Mouse (Mus musculus) retina, postnatal 7 days (tissue): Measurements from ENCODE around the gene Flt3l.
"Not testable (repeated sequence)": the region's sequence is repeated elsewhere in the genome, so short reads cannot be mapped to it uniquely, and the experiment has no call there.

Experiments used
- DNase-seq: peaks from one replicate; pipeline ENCODE4 v3.0.0-alpha.2; 2012; ENCODE audit warnings: low read depth, low spot score

The Flt3l gene

GRCm38 (mm10) chr7:45162996-45163615, 26.9 kb upstream of the Flt3l start:
- DNase-seq = no peak

DNA sequence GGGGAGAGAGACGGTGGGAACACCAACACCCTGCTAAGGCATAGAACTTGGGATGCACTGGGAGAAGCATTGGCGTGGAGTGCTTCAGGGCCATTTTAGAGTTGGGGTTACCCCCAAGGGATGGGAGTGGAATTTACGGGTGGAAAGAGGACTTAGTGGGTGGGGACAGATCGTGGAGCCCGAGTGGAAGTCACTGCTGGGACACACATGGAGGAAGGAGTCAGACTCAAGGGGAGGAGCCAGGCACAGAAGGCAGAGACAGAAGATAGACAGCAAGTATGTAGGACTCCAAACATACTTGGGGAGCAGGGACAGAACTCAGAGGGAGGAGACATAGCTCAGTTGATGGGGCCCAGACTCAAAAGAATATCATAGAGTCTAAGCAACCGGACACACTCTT, 26.3 kb upstream of the Flt3l start:
- no peak for DNase-seq

DNA sequence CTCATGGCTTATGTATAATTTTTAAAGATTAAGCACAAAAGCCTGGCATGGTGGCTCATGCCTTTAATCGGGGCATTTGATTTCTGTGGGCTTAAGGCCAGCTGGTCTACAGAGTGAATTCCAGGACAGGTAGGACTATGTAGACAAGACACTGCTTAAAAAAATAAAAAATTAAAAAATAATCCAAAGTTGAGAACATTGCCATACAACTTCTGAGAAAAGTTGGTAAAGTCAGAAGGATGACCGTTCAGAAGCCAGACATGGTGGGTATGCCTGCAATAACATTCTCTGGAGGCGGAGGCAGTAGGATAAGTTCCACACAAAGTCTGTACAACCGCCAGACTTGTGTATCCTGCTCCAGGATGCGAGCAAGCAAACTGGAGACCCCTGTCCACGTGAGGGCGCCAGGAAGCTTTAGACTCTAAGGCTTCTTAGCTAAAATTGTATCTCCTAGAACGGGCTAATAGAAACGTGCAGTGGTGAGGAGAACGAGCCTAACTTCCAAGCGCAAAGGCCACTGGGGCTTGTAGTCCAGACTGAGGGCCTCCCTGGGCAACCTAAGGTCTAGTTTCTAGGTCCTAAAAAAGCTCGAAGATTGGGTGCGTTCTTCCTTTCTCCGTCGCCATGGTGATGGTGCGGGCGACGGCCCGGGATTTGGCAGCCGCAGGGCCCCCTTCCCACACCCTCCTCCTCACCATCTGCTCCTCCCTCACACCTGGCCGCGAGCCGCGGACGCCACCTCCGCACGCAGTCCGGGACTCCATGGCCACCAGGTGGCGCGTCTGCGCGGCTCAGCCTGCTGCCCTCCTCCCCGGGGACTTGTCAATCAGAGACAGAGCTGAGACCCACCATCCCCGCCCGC, 25.6 kb upstream of the Flt3l start:
- peak; percentile 75 for DNase-seq

- DNase-seq = no peak
Measured at GRCm38 (mm10) chr7:45160866-45161265, 24.6 kb upstream of the Flt3l start.

- DNase-seq = no peak
Measured at GRCm38 (mm10) chr7:45160316-45160800, 24.1 kb upstream of the Flt3l start.

DNA sequence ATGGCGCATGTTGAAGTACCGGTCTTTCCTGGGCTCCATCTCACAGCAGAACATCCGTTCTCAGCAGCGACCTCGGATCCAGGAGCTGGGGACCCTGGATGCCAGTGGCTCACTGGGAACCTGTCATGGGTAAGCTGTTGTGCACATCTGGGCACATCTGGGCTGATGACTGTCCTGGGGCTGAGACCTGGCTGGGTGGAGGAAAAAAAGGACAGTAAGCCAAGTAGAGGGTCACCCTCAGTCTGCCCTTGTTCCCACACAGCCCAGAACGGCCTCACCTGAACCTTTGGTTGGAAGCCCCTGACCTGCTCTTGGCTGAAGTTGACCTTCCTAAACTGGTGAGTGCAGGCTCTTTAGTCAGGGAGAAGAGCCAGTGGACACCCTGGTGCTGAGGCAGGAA, 22.8 kb upstream of the Flt3l start:
- DNase-seq = no peak

GRCm38 (mm10) chr7:45157459-45157858, 21.2 kb upstream of the Flt3l start:
- no peak for DNase-seq

- DNase-seq = no peak
Measured at GRCm38 (mm10) chr7:45156206-45156605, 20.0 kb upstream of the Flt3l start.

DNA sequence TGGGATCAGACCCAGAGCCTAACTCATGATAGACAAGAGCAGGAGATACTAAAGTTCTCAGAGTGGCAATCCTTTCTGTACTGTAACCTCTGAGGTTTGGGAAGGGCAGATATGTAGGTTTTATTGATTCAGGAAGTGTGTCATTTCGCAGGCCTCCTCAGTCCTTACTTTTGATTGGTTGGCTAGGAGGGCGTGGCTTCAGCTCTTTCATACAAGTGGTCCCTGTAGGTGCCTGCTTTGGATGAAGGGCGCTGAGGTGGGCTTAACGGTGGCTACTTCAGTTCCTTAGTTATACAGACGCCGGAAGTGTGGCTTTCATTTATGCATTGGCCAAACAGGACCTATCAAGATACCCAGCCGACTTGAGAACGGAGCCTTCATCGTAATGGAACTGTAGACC, 19.4 kb upstream of the Flt3l start:
- DNase-seq = no peak

- no peak for DNase-seq
Measured at GRCm38 (mm10) chr7:45154993-45155514, 18.8 kb upstream of the Flt3l start.

DNA sequence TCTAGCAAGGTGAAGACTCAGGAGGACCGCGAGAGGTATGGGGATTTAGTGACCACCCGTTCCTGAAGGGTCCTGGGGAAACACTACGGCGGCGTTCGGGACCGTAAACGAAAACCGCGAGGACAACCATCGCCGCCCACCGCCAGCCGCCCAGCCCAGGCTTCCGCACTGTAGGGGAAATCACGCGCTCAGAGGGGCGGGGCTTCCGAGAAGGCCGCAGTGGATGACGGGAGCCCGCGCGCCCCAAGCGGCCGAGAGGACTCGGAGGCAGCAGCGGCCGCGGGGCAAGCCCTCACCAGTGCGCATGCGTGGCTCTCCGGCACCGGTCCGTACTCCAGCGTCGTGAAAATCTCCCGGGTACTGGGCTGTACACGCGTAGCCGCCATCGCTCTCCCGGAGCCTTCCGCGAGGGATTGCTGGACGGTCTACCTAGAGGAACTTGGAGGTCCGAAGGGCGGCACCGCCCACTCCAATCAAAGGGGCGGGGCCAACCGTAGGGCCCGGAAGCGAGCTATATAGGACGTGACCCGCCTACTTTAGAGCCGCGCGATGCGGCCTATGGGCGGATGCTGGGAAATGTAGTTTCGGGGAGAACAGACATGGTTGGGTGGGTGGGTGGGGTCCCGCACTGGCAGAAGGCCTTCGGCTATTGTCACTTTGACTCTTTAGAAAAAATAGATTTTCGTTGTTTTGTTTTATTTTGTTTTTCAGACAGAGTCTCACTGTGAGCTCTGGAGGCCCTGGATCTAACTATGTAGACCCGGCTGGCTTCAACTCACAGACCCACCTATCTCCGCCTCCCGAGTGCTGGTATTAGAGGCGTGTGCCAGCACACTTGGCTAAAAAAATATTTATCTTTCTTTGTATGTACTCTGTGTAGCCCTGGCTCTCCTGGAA, 18.1 kb upstream of the Flt3l start, which contains the start of the genes Pih1d1 and Aldh16a1:
Pih1d1 (plus strand) TSS at position 208 of the 897 bp plus-strand sequence.
Aldh16a1 (minus strand) TSS at position 489 of the 897 bp plus-strand sequence.
- peak; percentile 92 for DNase-seq

- no peak for DNase-seq
Measured at GRCm38 (mm10) chr7:45153586-45153985, 17.4 kb upstream of the Flt3l start.

DNA sequence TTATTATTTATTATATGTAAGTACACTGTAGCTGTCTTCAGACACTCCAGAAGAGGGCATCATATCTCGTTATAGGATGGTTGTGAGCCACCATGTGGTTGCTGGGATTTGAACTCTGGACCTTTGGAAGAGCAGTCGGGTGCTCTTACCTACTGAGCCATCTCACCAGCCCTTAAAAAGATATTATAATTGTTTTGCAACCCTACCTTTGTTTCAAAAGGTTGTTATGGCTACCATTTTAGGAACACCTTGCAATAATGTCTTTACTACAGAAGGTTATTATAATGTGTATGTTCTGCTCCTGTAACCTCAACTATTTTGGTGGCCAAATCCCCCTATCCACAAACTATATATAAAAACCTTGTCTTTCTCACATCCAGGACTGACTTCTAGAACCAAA, 16.8 kb upstream of the Flt3l start:
- not testable (repeated sequence) for DNase-seq

DNA sequence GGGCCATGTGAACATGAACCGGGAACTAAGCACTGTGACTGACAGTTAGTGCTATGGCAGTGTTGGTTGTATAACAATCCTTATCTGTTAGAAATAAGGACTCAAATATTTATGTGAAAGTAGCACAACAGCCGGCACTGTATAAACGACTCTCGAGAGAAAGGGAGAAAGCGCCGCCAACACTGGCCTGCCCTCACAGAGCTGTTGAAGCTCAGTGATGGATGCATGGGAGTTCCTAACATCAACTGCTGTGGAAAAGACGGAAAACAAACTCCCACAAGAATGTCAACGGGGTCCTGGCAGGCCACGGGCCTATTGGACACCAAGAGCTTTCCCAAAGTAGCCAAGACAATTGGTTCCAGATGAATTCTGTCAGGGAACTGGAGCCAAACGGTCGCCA, 15.1 kb upstream of the Flt3l start:
- no peak for DNase-seq

DNA sequence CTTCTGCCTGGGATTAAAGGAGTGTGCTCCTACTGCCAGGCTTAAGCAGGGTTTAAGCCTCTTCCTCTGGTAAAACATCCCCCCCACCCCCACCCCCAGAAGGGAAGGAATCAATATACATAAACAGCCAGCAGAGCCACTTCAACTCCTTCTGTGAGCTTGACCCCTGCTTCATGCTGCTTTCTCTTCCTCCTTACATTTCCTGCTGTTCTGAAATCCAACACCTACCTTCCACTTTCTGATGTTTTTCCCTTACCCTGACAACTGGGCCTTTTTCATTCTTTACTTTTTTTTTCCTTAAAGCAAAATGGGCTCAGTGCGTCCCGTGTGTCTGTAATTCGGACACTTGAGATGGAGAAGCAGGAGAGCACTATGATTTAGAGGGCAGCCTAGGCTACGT, 14.1 kb upstream of the Flt3l start:
- no peak for DNase-seq

DNA sequence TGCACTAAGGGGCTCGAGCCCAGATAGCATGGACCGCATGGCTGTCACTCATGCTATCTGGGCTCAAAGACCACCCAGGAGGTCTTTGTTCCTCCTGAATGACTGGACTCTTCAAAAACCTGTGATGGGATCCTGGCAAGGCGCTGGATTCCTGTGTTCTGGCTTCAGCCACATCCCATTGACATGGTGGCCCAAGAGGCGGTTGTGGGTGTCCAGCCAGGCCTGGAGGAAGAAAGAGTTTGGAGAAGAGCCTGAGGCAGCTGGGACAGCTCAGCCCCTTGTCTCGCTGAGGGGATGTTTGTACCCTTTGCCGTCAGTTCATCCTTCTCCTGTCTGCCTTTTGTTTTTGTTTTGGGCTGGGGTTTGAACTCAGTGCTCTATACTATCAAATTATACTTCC, 13.3 kb upstream of the Flt3l start:
- DNase-seq = no peak

- DNase-seq = no peak
Measured at GRCm38 (mm10) chr7:45148534-45149098, 12.4 kb upstream of the Flt3l start.

GRCm38 (mm10) chr7:45147899-45148298, 11.7 kb upstream of the Flt3l start:
- no peak for DNase-seq

- no peak for DNase-seq
Measured at GRCm38 (mm10) chr7:45147267-45147666, 11.0 kb upstream of the Flt3l start.

- no peak for DNase-seq
Measured at GRCm38 (mm10) chr7:45145460-45145859, 9.2 kb upstream of the Flt3l start.
